Mouse (Mus musculus) intestine, embryonic 16.5 days (tissue): ENCODE measurements at regions not wholly inside any gene's neighbourhood (a gene's known extent, or its start where the extent isn't known, plus 50 kb on each side); places are given as distances from the start of the nearest gene placed in this dataset.

ENCODE experiments used
- ATAC-seq: fragments of 200-750 bp; cut with Nextera tagmentation; 2 replicates; pipeline ENCODE4 v1.8.0; 2017; ENCODE audit warnings: moderate TSS enrichment, moderate library complexity
- H3K27ac ChIP-seq: fragments of 300-500 bp; sonication (generic); 2 replicates; pipeline ENCODE4 v1.5.1; 2014; ENCODE audit warnings: mild to moderate bottlenecking, low read length
- H3K27me3 ChIP-seq: fragments of 300-500 bp; sonication (generic); replicated peaks from 2 replicates; pipeline ENCODE4 v1.6.1; 2014; ENCODE audit warnings: low read length, control low read depth, mixed read lengths; ENCODE audit not compliant: control insufficient read depth, insufficient read depth
- H3K36me3 ChIP-seq: fragments of 300-500 bp; sonication (generic); 2 replicates; pipeline ENCODE4 v1.6.1; 2014; ENCODE audit warnings: low read length, control low read depth; ENCODE audit not compliant: control insufficient read depth, insufficient read depth
- H3K4me1 ChIP-seq: fragments of 300-500 bp; sonication (generic); 2 replicates; pipeline ENCODE4 v1.6.1; 2014; ENCODE audit warnings: low read length, control low read depth, mixed read lengths; ENCODE audit not compliant: control insufficient read depth, insufficient read depth
- H3K4me2 ChIP-seq: fragments of 300-500 bp; sonication (generic); 2 replicates; pipeline ENCODE4 v1.6.1; 2014; ENCODE audit warnings: low read depth, low read length, control low read depth
- H3K4me3 ChIP-seq: fragments of 300-500 bp; sonication (generic); 2 replicates; pipeline ENCODE4 v1.5.1; 2014; ENCODE audit warnings: mild to moderate bottlenecking, low read length
- H3K9ac ChIP-seq: fragments of 300-500 bp; sonication (generic); 2 replicates; pipeline ENCODE4 v1.6.1; 2014; ENCODE audit warnings: low read depth, low read length
- H3K9me3 ChIP-seq: fragments of 300-500 bp; sonication (generic); 2 replicates; pipeline ENCODE4 v1.6.1; 2016; ENCODE audit warnings: low read length, control low read depth; ENCODE audit not compliant: control insufficient read depth
- WGBS: fragments of 180-500 bp; shearing (Covaris S2); extraction: QIAGEN DNeasy Blood & Tissue Kit; methylation state at CpG from one replicate; pipeline ENCODE4 v1.1.7; 2014; 5-methylcytosine and 5-hydroxymethylcytosine counted together

- 72% methylated on average over 4 of the region's 4 CpGs for WGBS
These were observed 483.8 kb upstream of the Tnc start for GRCm38 (mm10) chr4:64530585-64530984.

GRCm38 (mm10) chr4:64533019-64533418 lies 486.2 kb upstream of the Tnc start:
- Histone ChIP-seq H3K4me2 (no peak overlapping the region), H3K27me3 (no peaks in the 10 kb centered on the region), H3K4me1 (no peaks in the 10 kb centered on the region), H3K9ac (no peak overlapping the region), H3K9me3 (no peaks in the 10 kb centered on the region), H3K36me3 (no peaks in the 10 kb centered on the region), H3K27ac (no peak overlapping the region), H3K4me3 (no peak overlapping the region)
- ATAC-seq = no peak
- 46% methylated on average over 3 of the region's 3 CpGs for WGBS

More at GRCm38 (mm10) chr4:64530585-64530984, 483.8 kb upstream of the Tnc start:
- ATAC-seq = no peak
- Histone ChIP-seq H3K4me1 (no peaks in the 10 kb centered on the region), H3K9ac (no peak overlapping the region), H3K27ac (no peak overlapping the region), H3K36me3 (no peaks in the 10 kb centered on the region), H3K9me3 (no peaks in the 10 kb centered on the region), H3K4me2 (no peak overlapping the region), H3K27me3 (no peaks in the 10 kb centered on the region), H3K4me3 (no peak overlapping the region)

GRCm38 (mm10) chr4:64535554-64536253 lies 488.9 kb upstream of the Tnc start:
- H3K36me3 ChIP-seq = no peaks in the 10 kb centered on the region
- ATAC-seq = no peak
- WGBS = 71% methylated on average over 6 of the region's 6 CpGs
- H3K27ac ChIP-seq = no peak overlapping the region
- H3K9me3 ChIP-seq = no peaks in the 10 kb centered on the region
- H3K27me3 ChIP-seq = no peaks in the 10 kb centered on the region
- no peak overlapping the region for H3K4me3 ChIP-seq
- no peak overlapping the region for H3K9ac ChIP-seq
- no peaks in the 10 kb centered on the region for H3K4me1 ChIP-seq
- no peak overlapping the region for H3K4me2 ChIP-seq

GRCm38 (mm10) chr4:64538009-64538408 lies 491.2 kb upstream of the Tnc start:
- Histone ChIP-seq H3K4me2 (no peak overlapping the region), H3K36me3 (no peaks in the 10 kb centered on the region), H3K27ac (no peak overlapping the region), H3K9ac (no peak overlapping the region), H3K27me3 (no peaks in the 10 kb centered on the region), H3K4me3 (no peak overlapping the region), H3K9me3 (no peaks in the 10 kb centered on the region), H3K4me1 (no peaks in the 10 kb centered on the region)
- peak; percentile 36; the same call in 1 of the 2 replicates for ATAC-seq
- 55% methylated on average over 4 of the region's 4 CpGs for WGBS

- 75% methylated on average over 4 of the region's 4 CpGs for WGBS
- Histone ChIP-seq H3K4me2 (no peak overlapping the region), H3K9me3 (no peaks in the 10 kb centered on the region), H3K36me3 (no peaks in the 10 kb centered on the region), H3K27ac (no peak overlapping the region), H3K4me1 (no peaks in the 10 kb centered on the region), H3K4me3 (no peak overlapping the region), H3K9ac (no peak overlapping the region), H3K27me3 (no peaks in the 10 kb centered on the region)
- ATAC-seq = no peak
These were observed 497.9 kb upstream of the Tnc start for GRCm38 (mm10) chr4:64544576-64545185.

- H3K9ac ChIP-seq = no peak overlapping the region
- ATAC-seq = no peak
- H3K9me3 ChIP-seq = no peaks in the 10 kb centered on the region
- H3K4me3 ChIP-seq = no peak overlapping the region
- H3K27ac ChIP-seq = no peak overlapping the region
- no peak overlapping the region for H3K4me2 ChIP-seq
- 68% methylated on average over 4 of the region's 4 CpGs for WGBS
- H3K27me3 ChIP-seq = no peaks in the 10 kb centered on the region
- H3K4me1 ChIP-seq = no peaks in the 10 kb centered on the region
- H3K36me3 ChIP-seq = no peaks in the 10 kb centered on the region
These were observed 499.6 kb upstream of the Tnc start for GRCm38 (mm10) chr4:64546386-64546785.

GRCm38 (mm10) chr4:64562511-64562910 lies 515.7 kb upstream of the Tnc start:
- Histone ChIP-seq H3K27me3 (no peaks in the 10 kb centered on the region), H3K4me3 (no peak overlapping the region), H3K36me3 (no peaks in the 10 kb centered on the region), H3K9me3 (no peaks in the 10 kb centered on the region), H3K9ac (no peak overlapping the region), H3K27ac (no peak overlapping the region), H3K4me2 (no peak overlapping the region), H3K4me1 (no peaks in the 10 kb centered on the region)
- WGBS = 91% methylated on average over 1 of the region's 1 CpGs
- ATAC-seq = no peak

- 88% methylated on average over 3 of the region's 3 CpGs for WGBS
- Histone ChIP-seq H3K27me3 (no peaks in the 10 kb centered on the region), H3K4me2 (no peak overlapping the region), H3K36me3 (no peaks in the 10 kb centered on the region), H3K4me3 (no peak overlapping the region), H3K9ac (no peak overlapping the region), H3K27ac (no peak overlapping the region), H3K4me1 (no peaks in the 10 kb centered on the region), H3K9me3 (no peaks in the 10 kb centered on the region)
- ATAC-seq = no peak
These were observed 517.2 kb upstream of the Tnc start for GRCm38 (mm10) chr4:64563996-64564395.

GRCm38 (mm10) chr4:64570666-64571065 lies 523.9 kb upstream of the Tnc start:
- WGBS = 61% methylated on average over 1 of the region's 1 CpGs
- no peaks in the 10 kb centered on the region for H3K9me3 ChIP-seq
- H3K4me2 ChIP-seq = no peak overlapping the region
- ATAC-seq = no peak
- H3K4me1 ChIP-seq = no peaks in the 10 kb centered on the region
- H3K27me3 ChIP-seq = no peaks in the 10 kb centered on the region
- no peak overlapping the region for H3K27ac ChIP-seq
- H3K9ac ChIP-seq = no peak overlapping the region
- no peak overlapping the region for H3K4me3 ChIP-seq
- no peaks in the 10 kb centered on the region for H3K36me3 ChIP-seq
